Mouse (Mus musculus) small intestine, adult 2 months (tissue): ENCODE measurements around the gene Smpd3.

Source experiments
- CTCF ChIP-seq: fragments of 200-500 bp; IDR thresholded peaks from 2 replicates; pipeline ENCODE4 v1.5.1; 2012; ENCODE audit warnings: low read depth, mild to moderate bottlenecking, control low read depth, inconsistent platforms, low read length, moderate library complexity, mixed read lengths; ENCODE audit not compliant: insufficient replicate concordance, insufficient read length; ENCODE audit errors: extremely low read depth
- POLR2A ChIP-seq: fragments of 200-500 bp; IDR thresholded peaks from 2 replicates; pipeline ENCODE4 v1.6.1; 2012; ENCODE audit warnings: low read depth, mild to moderate bottlenecking, control low read depth, inconsistent platforms, low read length, moderate library complexity

- TF ChIP-seq POLR2A (no peak), CTCF (no peak)
Observed at GRCm38 (mm10) chr8:106298846-106299245, 38.9 kb downstream of the Smpd3 start.
